Mouse (Mus musculus) B cell, adult 67 days (primary cell): ENCODE data around the gene Rai14. TPM values are rescaled to one million over a fixed set of nuclear protein-coding genes. Genes with fewer than 3 reads are reported as not detected.

Experiments
- total RNA-seq, 2 experiments: library from RNA; stranded (reverse); gene quantifications; 4 replicates each; pipeline ENCODE4 v1.2.4; 2023

The Rai14 gene
- total RNA-seq: not detected

GRCm38 (mm10) chr15:10714409-10715138 is at the start of gene Rai14:
TSS of gene Rai14 (minus strand) at chr15:10714624.

DNA sequence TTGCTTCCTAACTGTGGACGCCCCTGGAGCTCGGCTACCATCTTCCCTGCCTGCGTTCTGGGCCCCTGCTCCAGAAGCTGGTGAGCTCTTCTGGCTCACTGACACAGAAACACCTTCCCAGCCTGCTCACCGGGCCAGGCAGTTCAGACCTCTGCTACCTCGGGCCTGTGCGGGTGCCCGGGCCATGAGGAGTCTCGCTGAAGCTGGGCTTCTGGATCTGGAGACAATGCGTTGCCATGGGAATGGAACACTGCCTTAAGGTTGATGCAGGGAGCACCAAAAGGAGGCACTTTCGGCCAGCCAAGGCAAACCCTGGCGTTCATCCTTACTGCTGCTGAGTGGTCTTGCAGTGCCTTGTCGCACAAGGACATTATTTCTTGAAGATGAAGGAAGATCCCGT is 156.0 kb downstream of the Rai14 start, which contains the start of gene Ttc23l:
Gene Ttc23l (minus strand): TSS at position 204 of the 400 bp plus-strand sequence.

Other genes starting within 250 kb of the Rai14 start
- 10 to 100 TPM; 33.2 to 35.9 TPM for gene Dnajc21, start 244.1 kb downstream of the Rai14 start, total RNA-seq
- 10 to 100 TPM; 48.1 to 49.8 TPM for gene Brix1, start 228.7 kb downstream of the Rai14 start, total RNA-seq
- gene Rad1, start 228.6 kb downstream of the Rai14 start, total RNA-seq: 10 to 100 TPM; 34.5 to 40.7 TPM
- gene Ttc23l, start 156.0 kb downstream of the Rai14 start, total RNA-seq: not detected
- gene C1qtnf3, start 237.7 kb upstream of the Rai14 start, total RNA-seq: not detected